Mouse (Mus musculus) E14TG2a.4 (cell line): Measurements from ENCODE around the gene Rhbdf1.

Source experiments
- H3K27me3 ChIP-seq: 2 replicates; pipeline ENCODE4 v1.6.1; 2014; ENCODE audit warnings: low read length, control low read depth; ENCODE audit not compliant: insufficient read depth
- H3K36me3 ChIP-seq: 2 replicates; pipeline ENCODE4 v1.6.1; 2014; ENCODE audit warnings: low read length, control low read depth; ENCODE audit not compliant: insufficient read depth
- H3K4me1 ChIP-seq: replicated peaks from 2 replicates; pipeline ENCODE4 v1.6.1; 2014; ENCODE audit warnings: low read depth, low read length, control low read depth
- H3K4me3 ChIP-seq: replicated peaks from 2 replicates; pipeline ENCODE4 v1.5.1; 2014; ENCODE audit warnings: mild to moderate bottlenecking, low read length
- H3K9me3 ChIP-seq: 2 replicates; pipeline ENCODE4 v1.6.1; 2014; ENCODE audit warnings: low read length, control low read depth
- CTCF ChIP-seq: conservative IDR thresholded peaks from 2 replicates; pipeline ENCODE4 v1.5.1; 2014; ENCODE audit warnings: low read length
- NANOG ChIP-seq: IDR thresholded peaks from 2 replicates; pipeline ENCODE4 v1.6.1; 2014; ENCODE audit warnings: borderline replicate concordance, low read length, mixed read lengths
- POU5F1 ChIP-seq: IDR thresholded peaks from 2 replicates; pipeline ENCODE4 v1.6.1; 2014; ENCODE audit warnings: low read length, borderline replicate concordance

Gene Rhbdf1

DNA sequence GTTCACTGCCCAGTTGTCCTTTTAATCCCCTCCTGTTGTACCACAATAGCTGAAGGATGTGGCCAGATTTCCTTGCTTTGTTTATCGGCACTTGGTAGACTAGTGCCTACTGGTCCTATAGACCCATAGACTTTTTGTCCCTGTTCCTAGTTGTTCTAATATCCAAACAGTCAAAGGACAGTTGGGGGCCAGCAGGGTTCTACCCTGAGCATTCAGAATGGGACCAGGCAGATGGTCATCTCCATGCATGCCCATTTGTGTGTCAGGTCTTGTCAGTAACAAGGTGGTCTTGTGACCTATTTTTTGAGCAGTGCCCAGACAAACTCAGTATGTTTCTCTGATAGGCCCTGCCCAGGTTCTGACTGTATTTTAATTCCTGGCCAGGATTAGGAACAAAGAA, 4.9 kb upstream of the Rhbdf1 start:
- no peak for TF ChIP-seq CTCF
- no peak for TF ChIP-seq NANOG
- no peak for TF ChIP-seq POU5F1
- no peaks in the 10 kb centered on the region for H3K9me3 ChIP-seq
- peak overlapping the region; percentile 91 for H3K4me3 ChIP-seq
- H3K4me1 ChIP-seq = peaks cover 50% of the 10 kb centered on the region
- H3K27me3 ChIP-seq = peaks cover 28% of the 10 kb centered on the region
- peaks cover 44% of the 10 kb centered on the region for H3K36me3 ChIP-seq

DNA sequence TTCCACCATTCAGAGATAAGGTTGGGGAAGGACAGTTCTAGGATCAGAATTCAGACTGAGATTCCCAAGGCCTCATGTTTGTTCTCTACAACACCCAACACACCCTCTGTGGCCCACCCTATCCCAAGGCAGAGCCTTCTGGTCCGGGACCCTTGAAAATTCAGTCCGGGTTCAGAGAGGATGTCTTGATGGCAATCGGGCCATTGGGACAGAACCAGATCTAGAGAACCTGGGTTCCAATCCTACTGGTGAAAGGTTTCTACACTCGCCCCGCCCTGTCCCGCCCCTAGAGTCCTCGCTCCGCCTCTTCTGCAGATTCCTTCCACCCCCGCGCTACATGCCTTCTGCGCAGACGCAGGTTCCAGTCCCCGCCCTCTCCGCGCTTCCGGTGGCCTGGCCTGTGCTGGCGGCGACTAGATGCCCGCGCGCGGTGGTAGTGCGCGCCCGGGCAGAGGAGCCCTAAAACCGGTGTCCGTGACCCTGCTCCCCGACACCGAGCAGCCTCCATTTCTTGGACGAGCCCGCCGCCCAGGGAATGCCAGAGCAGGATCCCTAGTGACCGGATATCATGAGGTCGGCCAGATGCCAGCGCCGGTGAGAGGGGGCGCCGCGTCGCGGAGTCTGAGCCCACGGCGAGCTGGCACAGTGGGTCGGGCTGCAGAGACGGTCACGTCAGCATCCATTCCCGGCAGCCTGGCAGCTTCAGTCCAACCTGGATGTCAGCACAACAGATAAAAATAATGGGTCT, 4.2 kb upstream of the Rhbdf1 start, which contains the start of gene Mpg:
TSS of gene Mpg (plus strand) at position 382 of the 748 bp plus-strand sequence.
- TF ChIP-seq NANOG (no peak), CTCF (no peak), POU5F1 (no peak)
- peaks cover 51% of the 10 kb centered on the region for H3K4me1 ChIP-seq
- no peaks in the 10 kb centered on the region for H3K9me3 ChIP-seq
- peaks cover 31% of the 10 kb centered on the region for H3K27me3 ChIP-seq
- peaks cover 37% of the 10 kb centered on the region for H3K36me3 ChIP-seq
- H3K4me3 ChIP-seq = peak within 1 kb of the TSS; percentile 91

DNA sequence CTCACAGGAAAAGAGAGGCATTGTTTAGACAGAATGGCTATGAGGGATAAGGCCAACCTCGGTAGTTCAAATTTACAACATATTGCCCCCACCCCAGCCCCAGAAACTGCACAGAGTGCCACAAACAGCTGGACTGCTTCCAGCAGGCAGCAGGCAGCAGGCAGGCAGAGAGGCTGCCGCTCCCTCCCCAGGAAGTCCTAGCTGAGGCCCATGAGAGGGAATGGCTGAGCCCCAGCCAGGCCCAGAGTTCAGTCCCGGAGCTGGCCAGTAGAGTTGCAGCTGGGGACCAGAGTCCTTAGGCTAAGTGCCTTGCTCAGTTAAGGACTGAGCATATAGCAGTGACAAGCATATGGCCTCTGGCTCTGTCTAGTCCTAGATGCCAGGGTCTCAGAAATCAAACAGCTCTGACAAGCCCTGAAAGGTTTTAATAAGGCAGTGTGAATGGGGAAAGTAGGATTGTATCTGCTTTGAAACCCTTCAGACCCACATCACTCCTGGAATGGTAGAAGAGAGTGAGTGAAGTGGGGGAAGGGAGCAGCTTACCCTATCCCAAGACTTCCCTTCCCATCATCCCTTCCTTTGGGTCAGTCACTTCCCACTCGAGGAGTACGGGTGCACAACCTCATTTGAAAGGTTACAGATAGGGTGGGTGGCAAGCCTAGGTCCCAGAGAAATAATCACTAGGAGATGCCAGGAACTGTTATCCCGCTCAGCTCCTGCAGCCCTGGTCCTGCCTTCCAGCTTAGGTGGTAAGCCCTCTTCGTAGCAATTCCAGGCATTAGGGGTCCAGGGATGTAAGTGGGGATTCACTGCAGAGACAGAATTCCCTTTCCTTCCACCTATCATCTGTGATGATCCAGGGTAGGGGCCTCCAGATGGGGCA, 3.4 kb upstream of the Rhbdf1 start:
- no peaks in the 10 kb centered on the region for H3K9me3 ChIP-seq
- TF ChIP-seq POU5F1 = no peak
- TF ChIP-seq NANOG = no peak
- TF ChIP-seq CTCF = no peak
- H3K27me3 ChIP-seq = peaks cover 31% of the 10 kb centered on the region
- peaks cover 59% of the 10 kb centered on the region for H3K4me1 ChIP-seq
- H3K4me3 ChIP-seq = peak overlapping the region; percentile 91
- peaks cover 29% of the 10 kb centered on the region for H3K36me3 ChIP-seq

DNA sequence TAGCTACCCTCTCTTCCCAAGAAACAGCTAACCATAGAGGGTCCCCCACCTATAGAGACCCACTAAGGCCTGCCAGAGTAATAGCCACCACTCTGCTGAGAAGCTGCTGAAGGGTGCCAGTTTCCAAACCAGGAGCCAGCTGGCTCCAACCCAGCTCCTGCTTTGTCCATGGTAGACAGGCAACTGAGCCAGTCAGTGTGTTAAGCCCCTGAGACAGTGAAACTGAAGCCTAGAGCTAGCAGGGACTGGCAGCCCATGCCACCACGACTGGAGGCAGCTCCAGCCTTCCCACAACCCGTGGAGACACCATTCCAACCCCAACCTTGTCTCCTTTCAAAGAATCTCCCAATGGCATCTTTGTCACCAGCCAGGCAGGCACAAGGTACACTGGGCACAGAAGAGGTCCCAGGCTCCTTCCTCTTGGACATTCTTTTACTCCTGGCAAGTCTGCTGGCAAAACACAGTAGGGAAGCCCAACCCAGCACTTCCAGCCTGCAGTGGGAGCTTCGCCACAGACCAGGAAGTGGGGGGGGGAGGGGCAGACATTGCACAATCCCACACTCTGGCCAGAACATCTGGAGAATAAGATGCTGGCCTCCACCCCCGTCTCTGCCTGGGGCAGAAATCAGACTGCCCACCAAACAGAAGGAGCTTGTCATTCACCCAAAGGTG, 2.5 kb upstream of the Rhbdf1 start:
- peaks cover 20% of the 10 kb centered on the region for H3K36me3 ChIP-seq

DNA sequence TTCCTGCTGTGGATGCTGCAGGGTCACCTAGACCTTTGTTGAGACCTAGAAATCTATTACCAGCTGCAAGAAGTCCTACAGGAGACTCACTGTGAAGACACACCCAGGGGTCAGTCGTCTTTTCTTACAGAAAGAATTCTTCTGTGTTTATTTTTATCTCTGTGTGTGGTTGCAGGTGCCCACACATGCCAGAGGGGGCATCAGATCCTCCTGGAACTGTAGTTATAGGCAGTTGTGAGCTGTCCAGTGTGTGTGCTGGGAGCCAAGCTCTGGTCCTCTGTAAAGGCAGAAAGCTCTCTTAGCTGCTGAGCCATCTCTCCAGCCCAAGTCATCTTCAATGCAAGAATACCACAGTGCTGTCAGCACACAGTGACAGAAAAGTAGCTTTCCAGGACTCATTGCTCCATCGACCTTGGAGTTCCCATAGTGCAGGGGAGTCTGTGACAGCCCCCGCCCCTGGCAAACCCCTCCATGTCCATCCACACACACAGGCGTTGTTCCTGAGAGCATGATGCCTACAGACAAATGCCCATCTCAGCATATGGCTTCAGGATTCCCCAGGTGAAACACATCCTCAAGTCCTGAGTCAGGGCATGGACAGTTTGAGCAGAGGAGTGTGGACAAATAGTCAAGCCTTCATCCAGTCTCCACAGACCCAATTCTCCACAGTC, 1.3 kb upstream of the Rhbdf1 start:
- Histone ChIP-seq H3K4me1 (peaks cover 80% of the 10 kb centered on the region), H3K9me3 (no peaks in the 10 kb centered on the region), H3K36me3 (peaks cover 8% of the 10 kb centered on the region), H3K4me3 (peak overlapping the region; percentile 95; the same call in 1 of the 2 replicates), H3K27me3 (peaks cover 31% of the 10 kb centered on the region)
- TF ChIP-seq POU5F1 (no peak), CTCF (peak; percentile 13; the same call in 1 of the 2 replicates), NANOG (no peak)

More for the DNA sequence above, 2.5 kb upstream of the Rhbdf1 start:
- Histone ChIP-seq H3K9me3 (no peaks in the 10 kb centered on the region), H3K4me1 (peaks cover 68% of the 10 kb centered on the region), H3K4me3 (0 out of 2 replicates have a peak overlapping the region, but pooled peaks have one; percentile 26), H3K27me3 (peaks cover 31% of the 10 kb centered on the region)
- TF ChIP-seq POU5F1 (no peak), CTCF (no peak), NANOG (no peak)

DNA sequence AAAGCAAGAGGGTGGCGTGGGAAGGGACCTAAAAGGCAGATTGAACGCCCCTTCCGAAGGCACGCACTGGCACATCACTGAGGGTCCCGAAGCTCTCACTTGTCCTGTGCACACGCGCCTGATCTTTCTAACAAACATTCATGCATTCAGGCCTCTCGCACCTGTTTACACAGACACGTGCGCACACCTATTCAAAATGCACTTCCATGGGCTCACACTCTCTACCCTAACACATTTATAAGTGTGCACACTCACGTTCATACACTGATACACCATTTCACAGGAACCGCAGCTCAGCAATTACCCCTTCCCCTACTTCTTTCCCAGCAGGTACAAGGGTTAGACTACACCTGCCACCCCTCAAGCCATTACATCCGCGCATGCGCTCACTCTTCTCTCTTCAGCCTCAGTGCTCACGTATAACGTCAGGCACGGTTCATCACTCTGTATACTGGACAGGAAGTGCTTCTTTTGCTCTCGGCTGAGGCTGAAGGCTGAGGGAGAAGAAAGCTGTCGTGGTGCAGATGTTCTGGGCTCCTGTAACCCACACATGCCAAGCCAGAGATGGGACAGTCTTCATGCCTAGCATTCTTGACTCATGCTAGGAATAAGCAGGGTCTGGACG, 582 bp upstream of the Rhbdf1 start:
- Histone ChIP-seq H3K27me3 (peaks cover 31% of the 10 kb centered on the region), H3K4me3 (peak overlapping the region; percentile 95), H3K36me3 (peaks cover under 1% of the 10 kb centered on the region; the same call in 1 of the 2 replicates), H3K9me3 (no peaks in the 10 kb centered on the region), H3K4me1 (peaks cover 85% of the 10 kb centered on the region)
- TF ChIP-seq POU5F1 = no peak
- TF ChIP-seq NANOG = no peak
- no peak for TF ChIP-seq CTCF

DNA sequence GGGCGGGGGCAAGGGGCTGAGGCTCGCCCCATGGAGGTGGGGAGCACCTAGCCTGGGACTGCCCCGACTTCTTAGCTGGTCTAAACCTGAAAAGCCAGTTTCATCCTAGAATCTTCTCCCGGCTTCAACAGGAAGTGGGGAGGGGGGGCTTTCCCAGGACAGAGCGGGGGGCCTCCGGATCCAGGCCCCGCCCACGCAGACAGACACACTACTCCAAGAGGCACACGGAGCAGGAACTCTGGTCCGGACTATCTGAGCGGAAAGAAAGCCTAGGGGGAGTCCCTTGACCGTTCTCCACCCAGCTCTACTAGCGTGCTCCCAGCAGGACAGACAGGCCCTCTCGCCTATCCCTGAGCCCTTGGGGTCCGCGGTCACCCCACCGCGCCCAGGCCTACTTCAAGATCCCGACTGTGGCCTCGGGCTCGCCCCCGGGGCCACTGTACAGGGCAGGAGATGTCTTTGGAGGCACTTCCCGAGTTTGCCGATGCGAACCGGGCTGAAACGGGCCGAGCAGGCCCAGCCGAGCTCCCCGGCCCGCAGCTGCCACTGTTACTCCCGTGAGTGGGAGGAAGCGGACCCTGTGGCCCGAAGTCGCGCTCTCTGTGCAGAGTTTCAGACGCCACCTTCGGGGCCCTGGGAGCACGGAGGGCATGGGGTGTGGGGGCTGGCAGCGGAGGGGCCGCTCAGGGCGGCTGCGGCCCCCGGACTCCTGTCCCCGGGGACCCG, 712 bp downstream of the Rhbdf1 start:
- TF ChIP-seq CTCF (no peak), NANOG (no peak), POU5F1 (no peak)
- H3K36me3 ChIP-seq = no peaks in the 10 kb centered on the region; the same call in 1 of the 2 replicates
- peaks cover 88% of the 10 kb centered on the region for H3K4me1 ChIP-seq
- no peaks in the 10 kb centered on the region for H3K9me3 ChIP-seq
- H3K4me3 ChIP-seq = peak overlapping the region; percentile 95
- peaks cover 31% of the 10 kb centered on the region for H3K27me3 ChIP-seq
